ENCODE assay signal across 13 mouse cellular contexts in the genomic region with DNA sequence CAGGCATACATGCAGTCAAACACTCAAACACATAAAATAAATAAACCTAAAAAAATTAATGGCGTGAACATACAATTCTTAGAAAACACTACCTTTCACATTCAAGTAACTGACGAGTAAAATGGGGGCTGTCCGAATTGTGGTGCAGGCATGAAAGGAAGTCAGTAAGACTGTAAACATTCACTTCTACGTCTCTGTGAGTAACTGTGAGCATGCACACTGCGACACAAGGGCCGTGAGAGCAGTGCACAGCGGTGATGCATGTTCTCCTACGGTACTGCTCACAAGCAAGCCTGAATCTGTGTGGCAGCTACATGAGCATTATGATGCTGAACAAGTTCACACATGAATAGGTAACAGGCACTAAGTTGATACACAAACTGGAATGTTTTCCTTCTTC.
"Had no signal": no experiment of that assay in that cellular context is flagged by ENCODE, and none has a peak within 500 bp of the region (broad histone marks: within the 10 kb centered on the region; RNA-seq: fewer than 3 reads in every experiment).

No protein-coding gene starts in this region.

- H3K27ac ChIP-seq: left cerebral cortex, adult 2 months; limb, embryonic 10.5 days; liver, embryonic 15.5 days; macrophage; midbrain, embryonic 13.5 days; neural tube, embryonic 15.5 days; stomach, embryonic 15.5 days had no signal

- DNase-seq: kidney, adult 11 months; kidney, postnatal 14 days; lung, adult 2 months; lung, postnatal 10 days; retina, postnatal 1 day had no signal

- H3K4me3 ChIP-seq: left cerebral cortex, adult 2 months; limb, embryonic 10.5 days; liver, embryonic 15.5 days; midbrain, embryonic 13.5 days; neural tube, embryonic 15.5 days; stomach, embryonic 15.5 days had no signal

- H3K36me3 ChIP-seq: limb, embryonic 10.5 days; liver, embryonic 15.5 days; midbrain, embryonic 13.5 days; neural tube, embryonic 15.5 days; stomach, embryonic 15.5 days had no signal

- H3K27me3 ChIP-seq: liver, embryonic 15.5 days; midbrain, embryonic 13.5 days; neural tube, embryonic 15.5 days; stomach, embryonic 15.5 days had no signal

- ATAC-seq: midbrain, embryonic 13.5 days had no signal

- H3K4me2 ChIP-seq: liver, embryonic 11.5 days; liver, embryonic 15.5 days; midbrain, embryonic 13.5 days; neural tube, embryonic 15.5 days; stomach, embryonic 15.5 days had no signal

- H3K9me3 ChIP-seq: limb, embryonic 10.5 days; liver, embryonic 15.5 days; midbrain, embryonic 13.5 days; neural tube, embryonic 15.5 days; stomach, embryonic 15.5 days had no signal

- H3K4me1 ChIP-seq: limb, embryonic 10.5 days; liver, embryonic 15.5 days; midbrain, embryonic 13.5 days; neural tube, embryonic 15.5 days; stomach, embryonic 15.5 days had no signal

- H3K9ac ChIP-seq: liver, embryonic 15.5 days; midbrain, embryonic 13.5 days; neural tube, embryonic 15.5 days; stomach, embryonic 15.5 days had no signal
